Mouse (Mus musculus) liver, embryonic 15.5 days (tissue): ENCODE measurements at regions not wholly inside any gene's neighbourhood (a gene's known extent, or its start where the extent isn't known, plus 50 kb on each side); places are given as distances from the start of the nearest gene placed in this dataset.

Experiments used
- ATAC-seq: fragments of 200-750 bp; cut with Nextera tagmentation; 2 replicates; pipeline ENCODE4 v1.8.0; 2017; ENCODE audit warnings: moderate number of reproducible peaks, mild to moderate bottlenecking, moderate library complexity; ENCODE audit not compliant: insufficient read depth
- H3K27ac ChIP-seq: fragments of 300-500 bp; sonication (generic); replicated peaks from 2 replicates; pipeline ENCODE4 v1.5.1; 2015; ENCODE audit warnings: mild to moderate bottlenecking, inconsistent platforms
- H3K27me3 ChIP-seq: fragments of 300-500 bp; sonication (generic); 2 replicates; pipeline ENCODE4 v1.6.1; 2015; ENCODE audit warnings: mild to moderate bottlenecking, inconsistent platforms
- H3K36me3 ChIP-seq: fragments of 300-500 bp; sonication (generic); replicated peaks from 2 replicates; pipeline ENCODE4 v1.6.1; 2015; ENCODE audit warnings: moderate library complexity, mild to moderate bottlenecking, inconsistent platforms
- H3K4me1 ChIP-seq: fragments of 300-500 bp; sonication (generic); replicated peaks from 2 replicates; pipeline ENCODE4 v1.6.1; 2015; ENCODE audit warnings: inconsistent platforms
- H3K4me2 ChIP-seq: fragments of 300-500 bp; sonication (generic); 2 replicates; pipeline ENCODE4 v1.6.1; 2015; ENCODE audit warnings: moderate library complexity, mild to moderate bottlenecking, inconsistent platforms
- H3K4me3 ChIP-seq: fragments of 300-500 bp; sonication (generic); replicated peaks from 2 replicates; pipeline ENCODE4 v1.5.1; 2015; ENCODE audit warnings: mild to moderate bottlenecking, inconsistent platforms
- H3K9ac ChIP-seq: fragments of 300-500 bp; sonication (generic); 2 replicates; pipeline ENCODE4 v1.6.1; 2015; ENCODE audit warnings: moderate library complexity, mild to moderate bottlenecking, inconsistent platforms
- H3K9me3 ChIP-seq: fragments of 300-500 bp; sonication (generic); replicated peaks from 2 replicates; pipeline ENCODE4 v1.6.1; 2016; ENCODE audit warnings: inconsistent platforms
- WGBS: fragments of 180-500 bp; shearing (Covaris S2); methylation state at CpG from one replicate; pipeline ENCODE4 v1.1.7; 2015; ENCODE audit warnings: mixed read lengths; ENCODE audit not compliant: insufficient replicate concordance; 5-methylcytosine and 5-hydroxymethylcytosine counted together

- H3K9me3 ChIP-seq = no peaks in the 10 kb centered on the region
- H3K27me3 ChIP-seq = no peaks in the 10 kb centered on the region
- no peaks in the 10 kb centered on the region for H3K4me1 ChIP-seq
- WGBS = 70% methylated on average over 5 of the region's 5 CpGs
- H3K27ac ChIP-seq = no peak overlapping the region
- no peak for ATAC-seq
- no peak overlapping the region for H3K9ac ChIP-seq
- H3K4me2 ChIP-seq = no peak overlapping the region
- H3K36me3 ChIP-seq = no peaks in the 10 kb centered on the region
- no peak overlapping the region for H3K4me3 ChIP-seq
Measured at GRCm38 (mm10) chr11:112861233-112861632, 79.2 kb downstream of the Sox9 start.

- no peak for ATAC-seq
Measured at GRCm38 (mm10) chr11:112865836-112866235, 83.8 kb downstream of the Sox9 start.

GRCm38 (mm10) chr11:112869571-112869970 is 87.5 kb downstream of the Sox9 start:
- Histone ChIP-seq H3K4me3 (no peak overlapping the region), H3K4me2 (no peak overlapping the region), H3K4me1 (no peaks in the 10 kb centered on the region), H3K9ac (no peak overlapping the region), H3K36me3 (no peaks in the 10 kb centered on the region), H3K27me3 (peaks cover 10% of the 10 kb centered on the region; the same call in 1 of the 2 replicates), H3K27ac (no peak overlapping the region), H3K9me3 (no peaks in the 10 kb centered on the region)
- no peak for ATAC-seq
- WGBS = 34% methylated on average over 5 of the region's 5 CpGs

More at GRCm38 (mm10) chr11:112865836-112866235, 83.8 kb downstream of the Sox9 start:
- H3K4me2 ChIP-seq = no peak overlapping the region
- 74% methylated on average over 9 of the region's 9 CpGs for WGBS
- no peaks in the 10 kb centered on the region for H3K36me3 ChIP-seq
- H3K9ac ChIP-seq = no peak overlapping the region
- H3K27me3 ChIP-seq = peaks cover 10% of the 10 kb centered on the region; the same call in 1 of the 2 replicates
- H3K4me3 ChIP-seq = no peak overlapping the region
- no peaks in the 10 kb centered on the region for H3K9me3 ChIP-seq
- no peak overlapping the region for H3K27ac ChIP-seq
- no peaks in the 10 kb centered on the region for H3K4me1 ChIP-seq

- no peaks in the 10 kb centered on the region for H3K9me3 ChIP-seq
- no peaks in the 10 kb centered on the region for H3K4me1 ChIP-seq
- no peaks in the 10 kb centered on the region for H3K36me3 ChIP-seq
- H3K9ac ChIP-seq = no peak overlapping the region
- no peak overlapping the region for H3K4me2 ChIP-seq
- H3K4me3 ChIP-seq = no peak overlapping the region
- H3K27me3 ChIP-seq = peaks cover 10% of the 10 kb centered on the region; the same call in 1 of the 2 replicates
- 8% methylated on average over 17 of the region's 17 CpGs for WGBS
- no peak for ATAC-seq
- no peak overlapping the region for H3K27ac ChIP-seq
Measured at GRCm38 (mm10) chr11:112870201-112871035, 88.4 kb downstream of the Sox9 start.

GRCm38 (mm10) chr11:112872677-112873367 is 90.8 kb downstream of the Sox9 start:
- no peak overlapping the region for H3K27ac ChIP-seq
- no peak overlapping the region for H3K4me2 ChIP-seq
- H3K4me3 ChIP-seq = no peak overlapping the region
- no peaks in the 10 kb centered on the region for H3K36me3 ChIP-seq
- no peak overlapping the region for H3K9ac ChIP-seq
- peaks cover 10% of the 10 kb centered on the region; the same call in 1 of the 2 replicates for H3K27me3 ChIP-seq
- no peaks in the 10 kb centered on the region for H3K9me3 ChIP-seq
- no peaks in the 10 kb centered on the region for H3K4me1 ChIP-seq
- 44% methylated on average over 11 of the region's 11 CpGs for WGBS
- no peak for ATAC-seq

- Histone ChIP-seq H3K4me2 (no peak overlapping the region), H3K36me3 (no peaks in the 10 kb centered on the region), H3K4me1 (no peaks in the 10 kb centered on the region), H3K9ac (no peak overlapping the region), H3K27me3 (peaks cover 10% of the 10 kb centered on the region; the same call in 1 of the 2 replicates), H3K4me3 (no peak overlapping the region), H3K9me3 (no peaks in the 10 kb centered on the region), H3K27ac (no peak overlapping the region)
- no peak for ATAC-seq
- WGBS = 53% methylated on average over 11 of the region's 11 CpGs
Measured at GRCm38 (mm10) chr11:112874239-112874638, 92.2 kb downstream of the Sox9 start.

GRCm38 (mm10) chr11:112876226-112876625 is 94.2 kb downstream of the Sox9 start:
- 52% methylated on average over 8 of the region's 8 CpGs for WGBS

GRCm38 (mm10) chr11:112878436-112878835 is 96.4 kb downstream of the Sox9 start:
- H3K9ac ChIP-seq = no peak overlapping the region
- no peaks in the 10 kb centered on the region for H3K36me3 ChIP-seq
- ATAC-seq = no peak
- H3K9me3 ChIP-seq = no peaks in the 10 kb centered on the region
- no peaks in the 10 kb centered on the region for H3K27me3 ChIP-seq
- H3K27ac ChIP-seq = no peak overlapping the region
- H3K4me3 ChIP-seq = no peak overlapping the region
- H3K4me1 ChIP-seq = no peaks in the 10 kb centered on the region
- no peak overlapping the region for H3K4me2 ChIP-seq

More at GRCm38 (mm10) chr11:112876226-112876625, 94.2 kb downstream of the Sox9 start:
- no peak overlapping the region for H3K4me3 ChIP-seq
- no peak overlapping the region for H3K27ac ChIP-seq
- no peak overlapping the region for H3K9ac ChIP-seq
- no peak for ATAC-seq
- no peak overlapping the region for H3K4me2 ChIP-seq
- no peaks in the 10 kb centered on the region; the same call in 1 of the 2 replicates for H3K27me3 ChIP-seq
- no peaks in the 10 kb centered on the region for H3K9me3 ChIP-seq
- H3K36me3 ChIP-seq = no peaks in the 10 kb centered on the region
- no peaks in the 10 kb centered on the region for H3K4me1 ChIP-seq

GRCm38 (mm10) chr11:112880736-112881135 is 98.7 kb downstream of the Sox9 start:
- Histone ChIP-seq H3K27me3 (no peaks in the 10 kb centered on the region), H3K36me3 (no peaks in the 10 kb centered on the region), H3K9ac (no peak overlapping the region), H3K4me1 (no peaks in the 10 kb centered on the region), H3K4me2 (no peak overlapping the region), H3K27ac (no peak overlapping the region), H3K4me3 (no peak overlapping the region), H3K9me3 (no peaks in the 10 kb centered on the region)
- WGBS = 60% methylated on average over 3 of the region's 3 CpGs
- no peak for ATAC-seq

- no peaks in the 10 kb centered on the region for H3K27me3 ChIP-seq
- 49% methylated on average over 9 of the region's 9 CpGs for WGBS
- no peak overlapping the region for H3K4me2 ChIP-seq
- H3K4me1 ChIP-seq = no peaks in the 10 kb centered on the region
- H3K36me3 ChIP-seq = no peaks in the 10 kb centered on the region
- no peak for ATAC-seq
- H3K27ac ChIP-seq = no peak overlapping the region
- no peak overlapping the region for H3K9ac ChIP-seq
- no peak overlapping the region for H3K4me3 ChIP-seq
- H3K9me3 ChIP-seq = no peaks in the 10 kb centered on the region
Measured at GRCm38 (mm10) chr11:112885336-112885940, 103.4 kb downstream of the Sox9 start.

GRCm38 (mm10) chr11:112886139-112886538 is 104.1 kb downstream of the Sox9 start:
- Histone ChIP-seq H3K27me3 (no peaks in the 10 kb centered on the region), H3K27ac (no peak overlapping the region), H3K4me1 (no peaks in the 10 kb centered on the region), H3K4me3 (no peak overlapping the region), H3K9me3 (no peaks in the 10 kb centered on the region), H3K36me3 (no peaks in the 10 kb centered on the region), H3K9ac (no peak overlapping the region), H3K4me2 (no peak overlapping the region)
- ATAC-seq = no peak
- WGBS = 68% methylated on average over 16 of the region's 16 CpGs
